Mouse (Mus musculus) adrenal gland, postnatal 36 days (tissue): ENCODE results near the gene Ccdc170. TPM values are rescaled to one million over a fixed set of nuclear protein-coding genes. Genes with fewer than 3 reads are reported as not detected.
"Not testable (repeated sequence)": the region's sequence is repeated elsewhere in the genome, so short reads cannot be mapped to it uniquely, and the experiment has no call there.

Source experiments
- DNase-seq, 2 experiments: peaks; one replicate each; pipeline ENCODE4 v3.0.0; 2021; ENCODE audit warnings: mixed read lengths in 1 of 2
- long read RNA-seq, 2 experiments: library from polyadenylated mRNA; stranded (forward); transcript quantifications; one replicate each; pipeline ENCODE4 v2.0.0; 2021; ENCODE audit warnings: borderline sequencing depth in 2 of 2
- total RNA-seq, 2 experiments: library from RNA; stranded (reverse); gene quantifications; 2 replicates each; pipeline ENCODE4 v1.2.3; 2021

The Ccdc170 gene
- total RNA-seq, result under 1 TPM; 0.10 to 0.66 TPM
- long read RNA-seq, experiment 1, partial matches to known transcripts, result 0 of 3 reads
- long read RNA-seq, experiment 1, other reads (novel, unspliced or antisense), result 3 of 3 reads
- long read RNA-seq, experiment 2, result 0 reads

DNA sequence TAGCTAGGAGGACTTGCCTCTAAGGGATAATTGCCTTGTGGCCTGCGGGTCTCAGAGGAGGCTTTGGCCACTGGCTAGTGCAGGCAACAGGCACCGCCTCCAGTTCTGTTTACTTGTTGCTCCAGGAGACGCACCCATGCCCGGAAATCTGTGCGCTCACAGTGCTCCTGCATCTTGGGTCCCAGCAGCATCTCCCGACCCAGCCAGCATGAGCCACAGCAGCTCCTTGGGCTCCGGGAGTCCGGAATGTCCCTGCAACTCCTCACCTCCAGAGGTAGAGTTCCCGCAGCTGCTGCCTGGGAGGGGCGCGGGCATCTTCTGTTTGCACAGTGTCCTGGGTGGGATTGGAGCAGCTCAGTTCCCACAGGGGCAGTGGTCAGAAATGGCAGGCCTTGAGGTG is at the start of gene Ccdc170:
Ccdc170 (plus strand) TSS at position 148 of the 400 bp plus-strand sequence.
- DNase-seq, result peak in 1 of 2 experiments; percentile 11

DNA sequence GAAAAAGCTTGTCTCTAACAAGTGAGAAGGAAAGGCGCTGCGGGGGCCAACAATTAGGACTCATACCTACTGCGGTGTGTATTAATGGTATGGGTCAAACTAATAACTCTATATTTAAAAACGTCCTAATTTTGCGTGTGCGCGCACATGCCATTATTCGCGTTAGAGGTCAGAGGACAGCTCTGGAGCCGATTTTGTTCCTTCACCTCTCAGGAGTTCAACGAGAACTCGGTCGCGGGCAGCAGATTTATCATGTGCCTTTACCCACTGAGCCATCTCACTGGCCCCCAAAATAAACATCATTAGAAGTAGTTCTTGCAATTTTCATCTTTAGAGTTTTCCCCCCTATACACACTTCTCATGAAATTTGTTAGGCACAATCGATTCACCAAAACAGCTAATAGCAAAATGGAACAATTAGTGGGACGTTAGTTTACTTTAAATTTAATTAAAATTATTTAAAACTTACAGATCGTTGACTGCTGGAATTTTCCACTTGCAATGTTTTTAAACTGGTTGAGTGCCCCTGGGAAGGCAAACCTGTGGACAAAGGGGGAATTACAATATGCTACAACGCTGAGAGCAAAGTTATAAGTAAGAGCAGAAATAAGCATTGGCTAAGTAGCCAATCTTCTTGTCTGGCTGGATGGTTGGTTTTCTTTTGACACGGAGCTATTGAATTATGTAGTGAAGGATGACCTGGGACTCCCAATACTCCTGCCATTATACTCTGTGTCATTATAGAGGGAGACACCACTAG is 49.1 kb upstream of the Ccdc170 start:
- peak in 1 of 2 experiments; percentile 21 for DNase-seq

DNA sequence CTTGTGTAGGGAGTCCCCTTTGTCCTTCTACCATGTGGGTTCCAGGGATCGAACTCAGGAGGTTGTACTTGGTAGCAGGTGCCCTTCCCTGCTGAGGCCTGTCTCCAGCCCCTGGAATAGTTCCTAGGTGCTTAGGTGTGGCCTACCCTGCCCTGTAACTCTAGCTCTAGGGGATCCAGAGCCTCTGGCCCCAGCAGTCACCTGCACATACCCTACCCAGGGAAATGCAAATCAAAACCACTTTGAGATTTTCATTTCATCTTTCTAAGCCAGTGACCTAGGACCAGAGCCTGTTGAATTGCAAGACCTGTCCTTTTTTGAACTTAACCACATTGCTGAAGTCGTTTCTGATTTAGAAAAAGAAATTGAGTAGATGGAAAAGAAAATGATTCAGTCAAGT is 48.4 kb upstream of the Ccdc170 start:
- not testable (repeated sequence) for DNase-seq

DNA sequence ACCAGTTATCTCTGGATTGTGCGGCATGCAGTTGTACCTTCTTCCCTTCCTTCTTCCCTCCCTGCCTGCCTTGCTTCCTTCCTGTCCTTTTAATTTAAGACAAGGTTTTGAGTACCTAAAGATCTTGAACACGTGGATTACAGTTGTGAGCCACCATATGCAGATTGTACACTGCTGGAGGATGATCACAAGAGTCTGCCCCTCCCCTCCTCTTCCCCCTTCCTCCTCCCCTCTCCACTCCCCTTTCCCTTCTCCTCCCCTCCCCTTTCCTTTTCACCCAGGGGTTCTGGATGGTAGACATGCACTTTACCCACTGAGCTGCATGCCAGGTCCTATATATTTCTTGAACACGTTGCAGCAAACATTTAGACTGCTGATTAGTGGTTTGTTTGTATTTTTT is 46.9 kb upstream of the Ccdc170 start:
- DNase-seq, result no peak

DNA sequence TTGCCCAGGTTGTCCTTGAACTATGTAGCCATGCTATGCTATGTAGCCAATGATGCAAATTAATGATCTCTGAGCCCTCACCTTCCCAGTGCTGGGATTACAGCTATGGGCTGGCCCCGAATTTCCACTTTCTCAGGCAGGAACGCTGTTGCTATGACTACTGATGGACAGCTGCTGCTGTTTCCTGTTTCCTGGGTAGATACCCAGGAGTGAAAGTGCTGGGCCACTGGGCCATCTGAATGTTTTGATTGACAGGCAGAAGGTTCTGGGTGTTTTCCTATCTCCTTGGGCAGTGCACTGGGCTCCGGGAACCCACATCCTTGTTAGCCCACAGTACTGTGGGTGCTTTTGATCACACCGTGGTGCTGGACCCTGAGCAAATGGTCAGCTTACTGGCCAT is 25.9 kb upstream of the Ccdc170 start:
- no peak for DNase-seq

DNA sequence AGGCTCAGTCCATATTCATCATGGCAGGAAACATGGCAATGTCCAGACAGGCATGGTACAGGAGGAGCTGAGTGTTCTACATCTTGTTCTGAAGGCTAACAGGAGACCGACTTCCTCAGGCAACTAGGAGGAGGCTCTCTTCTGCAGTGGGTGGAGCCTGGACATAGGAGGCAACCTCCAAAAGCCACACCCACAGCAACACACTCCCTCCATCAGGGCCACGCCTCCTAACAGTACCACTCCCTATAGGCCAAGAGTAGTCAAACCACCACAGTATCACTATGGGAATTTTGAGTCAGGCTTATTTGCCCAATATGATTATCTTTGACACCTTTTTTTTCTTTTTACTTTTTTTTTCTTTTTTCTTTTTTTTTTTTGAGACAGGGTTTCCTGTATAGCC is 22.1 kb upstream of the Ccdc170 start:
- DNase-seq, result no peak

DNA sequence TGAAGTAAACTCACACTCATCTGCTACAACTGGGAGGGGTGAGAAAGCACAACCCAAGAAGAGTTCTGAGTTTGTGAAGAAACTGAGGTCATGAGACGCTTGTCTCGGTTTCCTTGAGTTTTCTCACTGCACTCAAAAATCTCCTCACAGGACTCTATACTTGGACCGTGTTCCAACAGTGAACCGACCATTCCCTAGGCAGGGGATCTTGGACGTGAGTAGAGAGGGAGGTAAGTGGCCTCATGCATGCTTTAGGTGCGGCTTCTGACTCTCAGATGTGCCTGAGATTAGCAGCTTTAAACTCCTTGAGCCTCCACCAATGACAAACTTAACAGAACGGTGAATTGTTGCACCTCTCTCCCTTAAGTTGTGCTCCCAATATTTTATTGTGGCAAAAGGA is 16.5 kb upstream of the Ccdc170 start:
- DNase-seq, result no peak

DNA sequence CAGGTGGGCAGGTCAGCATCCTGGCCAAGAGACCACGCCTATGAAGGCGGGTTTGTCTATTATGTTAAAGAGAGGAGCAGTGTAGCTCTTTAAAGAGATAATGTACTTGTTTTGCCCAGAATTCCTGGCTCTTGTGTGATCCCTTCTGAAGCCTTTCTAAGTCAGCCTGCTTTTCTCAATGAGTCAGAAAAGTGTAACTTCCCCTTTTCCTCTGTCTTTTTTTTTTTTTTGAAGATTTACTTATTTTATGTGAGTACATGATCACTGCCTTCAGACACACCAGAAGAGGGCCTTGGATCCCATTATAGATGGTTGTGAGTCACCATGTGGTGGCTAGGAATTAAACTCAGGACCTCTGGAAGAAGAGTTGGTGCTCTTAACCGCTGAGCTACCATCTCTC is 12.9 kb upstream of the Ccdc170 start:
- no peak for DNase-seq

DNA sequence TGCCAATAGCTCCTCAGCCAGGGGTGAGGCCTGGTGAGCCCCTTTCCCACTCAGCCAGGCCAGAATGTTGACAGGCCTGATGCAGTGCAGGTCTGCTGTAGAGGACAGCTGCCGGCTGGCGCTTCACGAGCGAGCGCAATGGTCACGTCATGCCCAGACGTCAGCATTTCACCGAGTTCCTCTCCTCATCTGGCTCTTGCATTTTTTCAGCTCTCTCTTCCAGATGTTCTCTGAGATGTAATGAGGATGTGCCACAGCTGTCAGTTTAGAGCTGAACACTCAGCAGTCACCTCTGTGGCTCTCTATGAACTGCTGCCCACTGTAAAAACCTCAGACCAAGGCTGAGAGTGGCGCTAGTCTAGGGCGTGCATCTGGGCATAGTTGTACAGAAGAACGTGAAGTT is 8.7 kb upstream of the Ccdc170 start:
- DNase-seq, result no peak

DNA sequence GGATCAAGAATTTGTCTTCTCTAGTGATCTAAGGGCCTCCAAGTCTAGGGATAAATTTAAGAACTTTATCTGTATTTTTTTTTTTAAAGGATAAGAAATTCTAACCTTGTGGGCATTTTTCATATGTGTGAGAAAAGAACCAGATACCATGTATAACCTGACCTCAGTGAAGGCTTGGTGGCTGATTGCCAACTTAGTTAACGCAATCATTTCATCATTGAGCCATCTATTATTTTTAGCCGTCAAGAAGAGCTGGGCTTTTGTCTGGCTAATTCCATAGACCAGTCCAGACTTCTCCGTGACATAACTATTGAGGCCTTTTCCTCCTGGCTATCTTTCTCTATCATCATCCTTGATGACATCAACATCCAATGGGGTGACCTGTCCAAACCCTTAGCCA is 6.9 kb upstream of the Ccdc170 start:
- no peak for DNase-seq

DNA sequence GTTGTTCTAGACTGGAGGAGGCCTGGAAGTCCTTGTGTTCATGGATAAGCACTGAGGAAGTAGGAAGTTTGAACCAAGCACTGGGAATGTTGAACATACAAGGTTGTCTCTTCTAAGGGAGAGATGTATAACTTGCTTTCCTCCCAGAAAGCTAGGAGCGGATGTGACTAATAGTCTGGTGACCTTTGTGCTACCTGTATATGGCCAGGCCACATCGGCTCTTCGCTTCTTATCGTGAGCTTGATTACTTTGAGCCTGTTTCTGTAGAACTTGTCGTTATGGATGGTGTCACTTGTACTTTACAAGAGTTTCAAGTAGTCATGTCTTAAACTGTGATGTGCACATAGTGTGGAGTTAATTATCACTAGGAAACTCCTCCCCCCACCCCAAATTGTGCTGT is 5.7 kb upstream of the Ccdc170 start:
- no peak for DNase-seq

DNA sequence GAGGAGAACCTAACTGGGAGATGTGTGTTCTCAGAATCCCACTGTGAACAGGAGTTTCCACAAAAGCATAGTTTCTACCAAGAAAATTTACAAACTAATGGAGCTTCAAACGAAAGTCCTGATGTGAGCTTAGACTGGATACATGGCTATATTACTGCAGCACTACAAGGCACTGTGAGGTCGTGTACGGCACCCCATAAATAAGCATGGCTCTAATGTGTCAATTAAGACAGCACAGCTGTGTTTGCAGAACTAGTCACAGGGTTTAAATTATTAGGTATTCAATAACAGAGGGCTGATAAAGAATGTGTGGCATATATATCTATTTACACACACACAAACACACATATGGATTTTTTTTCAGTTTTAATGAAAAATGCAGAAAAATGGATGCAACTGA is 1.4 kb upstream of the Ccdc170 start:
- DNase-seq, result no peak

DNA sequence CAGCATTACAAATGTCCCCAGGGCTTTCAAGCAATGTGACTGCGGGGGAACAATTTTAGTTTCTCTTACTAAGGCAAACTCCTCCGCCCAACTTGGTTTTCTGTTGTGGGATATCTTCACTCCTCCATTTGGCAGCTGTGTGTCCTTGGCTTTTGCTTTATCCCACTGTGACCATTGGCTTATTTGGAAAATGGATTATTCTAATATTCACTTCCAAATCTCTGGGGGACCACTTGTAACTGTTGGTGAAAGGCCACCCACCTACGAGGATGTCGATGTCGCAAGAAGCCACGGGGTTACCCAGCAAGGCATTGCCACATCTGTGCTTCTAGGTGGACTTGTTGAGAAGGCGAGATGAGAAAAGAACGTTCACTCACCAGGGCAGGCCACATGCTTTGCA is 607 bp upstream of the Ccdc170 start:
- peak in 1 of 2 experiments; percentile 52 for DNase-seq

DNA sequence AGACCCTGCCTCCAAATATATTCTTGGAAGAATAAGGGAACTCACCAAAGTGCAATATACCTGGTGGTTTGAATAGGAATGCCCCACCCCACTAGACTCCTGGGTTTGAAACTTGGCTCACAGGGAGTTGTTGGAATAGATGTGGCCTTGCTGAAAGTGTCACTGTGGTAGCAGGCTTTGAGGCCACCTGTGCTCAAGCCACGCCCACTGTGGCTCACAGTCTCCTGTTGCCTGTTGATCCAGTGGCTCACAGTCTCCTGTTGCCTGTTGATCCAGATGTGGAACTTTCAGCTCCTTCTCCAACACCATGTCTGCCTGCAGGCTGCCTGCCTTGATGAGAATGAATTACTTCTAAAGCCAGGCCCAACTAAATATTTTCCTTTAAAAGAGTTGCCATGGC is 1.5 kb downstream of the Ccdc170 start:
- no peak for DNase-seq

DNA sequence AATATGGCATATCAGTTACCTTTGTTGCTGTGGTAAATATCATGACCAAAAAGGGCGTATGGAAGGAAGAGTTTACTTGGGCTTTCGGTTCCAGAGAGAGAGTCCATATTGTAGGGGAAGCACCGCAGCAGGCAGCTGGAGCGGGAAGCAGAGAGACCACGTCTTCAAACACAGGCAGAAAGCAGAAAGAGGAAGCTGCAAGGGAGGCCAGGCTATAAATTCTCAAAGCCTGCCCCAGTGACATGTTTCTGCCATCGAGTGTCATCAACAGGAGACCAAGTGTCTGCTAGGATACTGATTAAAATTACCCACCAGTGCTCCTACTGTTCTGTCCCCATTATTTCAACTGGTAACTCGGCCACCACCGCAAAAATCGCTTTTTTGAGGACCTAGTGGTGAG is 2.7 kb downstream of the Ccdc170 start:
- DNase-seq, result no peak

DNA sequence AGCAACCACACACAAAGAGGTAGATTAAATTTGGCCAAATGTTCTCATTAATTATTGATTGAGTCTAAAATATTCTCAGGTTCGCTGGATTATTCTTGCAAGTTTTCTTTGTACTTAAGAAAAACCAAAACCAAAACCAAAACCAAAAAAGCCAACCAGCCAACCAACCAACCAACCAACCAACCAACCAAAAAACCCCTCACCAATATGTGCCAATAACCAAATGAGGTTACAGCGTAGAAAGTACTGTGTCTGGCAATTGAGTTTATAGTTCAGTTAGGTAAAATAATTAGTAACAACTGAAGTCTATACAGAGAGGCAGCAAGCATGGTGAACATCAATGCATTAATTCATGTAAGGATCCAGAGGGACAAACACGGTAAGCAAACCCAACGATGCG is 7.6 kb downstream of the Ccdc170 start:
- no peak for DNase-seq

DNA sequence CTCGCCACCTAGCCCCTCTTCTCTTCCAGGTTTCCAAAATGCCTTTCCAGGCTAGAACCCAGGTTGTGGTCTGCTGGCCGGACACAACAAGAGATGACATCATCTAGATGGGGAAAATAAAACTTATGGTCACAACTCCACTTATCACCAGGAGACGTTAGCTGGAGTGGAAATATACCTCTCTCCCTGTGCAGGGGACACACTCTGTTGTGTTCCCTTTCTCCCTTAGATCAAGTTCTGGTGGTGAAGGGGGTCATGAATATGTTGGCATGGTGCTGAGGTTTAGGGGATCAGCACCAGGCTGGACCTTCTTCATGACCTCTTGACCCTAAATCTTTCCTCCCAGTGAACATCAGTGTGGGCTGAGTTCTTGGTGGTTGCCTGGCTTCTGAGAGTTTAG is 9.0 kb downstream of the Ccdc170 start:
- DNase-seq, result no peak

DNA sequence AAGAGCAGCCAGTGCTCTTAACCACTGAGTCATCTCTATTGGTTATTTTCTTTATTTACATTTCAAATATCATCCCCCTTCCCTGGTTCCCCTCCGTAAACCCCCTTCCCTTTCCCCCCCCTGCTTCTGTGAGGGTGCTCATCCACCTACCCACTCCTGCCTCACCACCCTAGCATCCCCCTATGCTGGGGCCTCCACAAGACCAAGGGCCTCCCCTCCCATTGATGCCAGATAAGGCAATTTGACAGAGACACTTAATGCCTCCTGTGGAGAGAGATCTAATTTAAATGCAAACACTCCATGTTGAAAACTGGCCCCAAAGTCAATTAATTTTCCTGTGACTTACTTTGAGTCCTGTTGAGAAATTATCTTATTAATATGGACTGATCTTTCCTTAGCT is 9.7 kb downstream of the Ccdc170 start:
- DNase-seq, result no peak

DNA sequence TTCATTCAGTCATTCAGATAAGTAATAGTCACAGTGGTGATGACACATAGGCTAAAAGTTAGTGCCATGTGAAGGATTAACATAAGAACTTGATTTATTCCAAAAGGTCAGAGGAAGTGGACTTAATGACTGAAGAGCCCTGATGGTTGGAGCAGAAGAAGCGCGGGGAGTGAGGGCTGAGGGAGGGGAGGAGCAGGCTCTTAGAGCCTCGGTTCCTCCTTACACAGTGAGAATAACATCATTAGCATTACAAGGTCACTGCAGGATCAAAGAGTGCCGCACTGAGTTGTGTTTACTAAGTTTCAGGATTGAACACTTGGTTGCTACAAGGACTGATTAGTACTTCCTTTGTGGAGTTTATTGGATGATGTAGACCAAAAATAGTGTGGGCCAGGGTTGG is 10.6 kb downstream of the Ccdc170 start:
- DNase-seq, result no peak

DNA sequence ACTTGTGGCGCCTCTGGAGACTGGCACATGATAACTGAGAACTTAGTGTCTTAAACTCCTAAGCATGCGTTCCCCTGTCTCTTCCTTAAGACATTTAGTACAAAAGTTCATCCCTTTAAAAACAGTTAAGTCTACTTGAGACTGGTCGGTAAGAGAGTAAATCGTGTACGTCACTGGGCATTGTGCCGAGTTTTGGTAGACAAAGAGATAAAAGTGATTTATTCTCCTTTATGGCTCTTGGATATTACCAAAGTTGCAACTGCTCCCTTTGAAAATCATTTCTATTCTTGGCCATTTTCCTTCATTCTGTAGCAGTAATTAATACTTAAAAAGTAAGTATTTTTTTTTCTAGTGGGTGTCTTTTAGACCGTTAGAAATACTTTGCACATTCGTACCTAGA is 20.9 kb downstream of the Ccdc170 start:
- peak; percentile 37 to 60 for DNase-seq

DNA sequence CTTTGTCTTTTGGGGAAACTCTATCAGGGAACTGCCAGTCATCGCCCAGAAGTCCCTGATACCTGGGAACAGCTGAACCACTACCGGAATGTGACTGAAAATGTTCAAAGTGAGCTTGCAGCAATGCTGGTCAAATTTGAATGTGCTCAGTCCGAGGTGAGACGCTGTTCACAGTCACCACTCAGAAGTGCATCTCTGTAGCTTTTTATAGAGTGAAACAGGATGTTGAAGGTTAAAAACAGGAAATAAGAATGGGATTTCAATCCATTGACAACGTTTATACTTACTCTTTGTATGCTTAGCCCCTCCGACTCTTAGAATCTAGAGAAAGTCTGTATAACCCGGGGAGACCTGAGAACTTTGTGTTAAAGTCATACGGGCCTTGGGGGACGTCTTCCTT is 30.4 kb downstream of the Ccdc170 start:
- no peak for DNase-seq

DNA sequence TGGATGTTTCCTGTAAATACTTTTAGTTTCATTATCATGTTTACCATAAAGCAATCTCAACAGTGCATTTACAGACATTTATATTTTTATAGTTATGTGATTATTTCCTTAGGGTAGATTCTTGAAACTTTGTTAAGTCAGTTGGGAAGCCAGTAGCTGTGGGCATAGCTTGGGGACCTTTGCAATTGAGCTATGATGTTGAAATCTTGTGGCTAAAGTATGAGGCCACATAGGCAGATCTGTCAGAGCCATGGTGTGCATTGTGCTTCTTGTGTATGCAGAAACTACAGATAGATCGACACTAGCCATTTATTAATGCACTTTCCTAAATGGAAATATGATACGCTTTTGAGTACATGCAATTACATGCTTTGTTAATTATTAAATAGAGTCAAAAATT is 35.3 kb downstream of the Ccdc170 start:
- no peak for DNase-seq

DNA sequence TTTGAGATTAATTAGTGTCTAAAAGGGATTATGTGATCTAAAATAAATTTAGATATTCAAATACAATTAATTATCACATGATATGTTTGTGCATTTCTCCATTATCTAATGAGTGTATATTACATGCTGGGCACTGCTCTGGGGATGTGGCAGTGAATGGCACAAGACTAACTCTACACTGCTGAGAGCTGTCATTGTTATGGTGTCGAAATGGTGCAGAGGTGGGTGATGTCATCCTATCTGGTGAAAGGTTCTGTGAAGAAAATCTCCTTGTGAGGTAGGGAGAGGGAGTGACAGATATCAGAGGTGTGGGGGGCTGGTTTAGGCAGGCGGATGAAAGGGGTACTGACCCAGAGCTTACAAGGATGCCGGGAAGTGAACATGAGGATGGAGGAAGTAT is 37.3 kb downstream of the Ccdc170 start:
- DNase-seq, result no peak

DNA sequence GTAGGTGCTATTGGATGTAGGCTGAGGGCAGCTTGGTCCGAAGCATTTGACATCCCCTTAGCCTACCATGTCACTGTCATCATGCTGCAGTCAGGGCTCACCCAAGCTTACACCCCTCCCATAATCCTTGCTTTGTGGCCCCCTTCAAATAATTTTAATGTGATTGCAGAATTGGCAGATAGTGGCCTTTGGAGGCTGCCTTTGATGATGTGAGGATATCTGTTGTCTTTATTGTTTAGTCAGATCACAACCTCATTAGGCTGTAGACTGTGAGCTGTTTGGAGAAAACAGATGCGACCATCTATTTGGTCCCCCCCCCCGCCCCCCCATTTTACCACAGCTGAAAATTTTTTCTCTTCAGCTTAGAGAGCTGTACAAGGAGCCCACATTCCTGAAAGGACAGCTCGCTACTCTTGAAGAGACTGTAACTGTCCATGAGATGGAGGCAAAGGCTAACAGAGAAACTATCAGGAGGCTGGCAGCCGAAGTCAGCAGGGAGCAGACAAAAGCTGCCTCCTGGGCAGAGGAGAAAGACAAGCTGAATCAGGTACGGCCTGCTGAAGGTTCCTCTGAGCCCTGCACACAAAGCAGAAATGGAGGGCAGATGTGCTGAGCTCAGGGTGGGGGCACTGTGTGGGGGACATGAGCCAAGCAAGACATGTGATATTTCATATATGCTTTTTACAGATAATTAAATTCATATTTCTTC is 38.2 kb downstream of the Ccdc170 start:
- DNase-seq, result no peak
